Mouse (Mus musculus): ENCODE data around the gene Tmtc2. TPM values are rescaled to one million over a fixed set of nuclear protein-coding genes. Genes with fewer than 3 reads are reported as not detected.

Gene Tmtc2
- polyA plus RNA-seq, 1 experiment from 2014 or later, result 3.5 TPM

DNA sequence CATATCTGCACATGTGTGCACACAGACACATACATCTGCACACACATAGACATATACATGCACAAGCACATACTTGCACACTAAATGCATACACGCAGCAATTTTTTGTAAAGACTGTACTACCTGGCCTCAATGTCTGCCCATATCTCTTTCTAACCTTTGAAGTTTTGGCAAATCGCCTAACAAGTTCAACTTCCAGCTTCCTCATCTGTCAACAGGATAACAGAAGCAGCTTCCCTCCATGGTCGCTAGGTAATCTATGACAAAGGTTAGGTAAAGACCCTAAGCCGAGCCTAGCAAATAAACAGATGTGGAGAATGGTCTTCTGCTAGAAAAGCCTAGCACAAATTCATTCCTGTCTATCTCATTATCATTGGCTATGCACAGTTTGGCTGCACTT lies 37.3 kb downstream of the Tmtc2 start:
- DNase-seq (ENCODE audit: low spot score) (no peak), ATAC-seq (replicated peaks; ENCODE audit: low FRiP score) (no peak)
- Histone ChIP-seq H3K36me3 (ENCODE audit: control insufficient read depth, insufficient read depth, low read length) (no peaks in the 10 kb centered on the region), H3K9ac (ENCODE audit: low read depth, low read length) (no peak overlapping the region), H3K27ac (ENCODE audit: low read depth, low read length) (no peak overlapping the region), H3K27me3 (replicated peaks; ENCODE audit: control insufficient read depth, insufficient read depth, low read length) (no peaks in the 10 kb centered on the region), H3K4me1 (replicated peaks; ENCODE audit: control insufficient read depth, insufficient read depth, low read length) (no peaks in the 10 kb centered on the region), H3K9me3 (ENCODE audit: control insufficient read depth, low read length) (no peaks in the 10 kb centered on the region), H3K4me2 (no peak overlapping the region), H3K4me3 (ENCODE audit: low read depth, low read length) (no peak overlapping the region)
- 74% methylated on average over 4 of the region's 4 CpGs for WGBS

DNA sequence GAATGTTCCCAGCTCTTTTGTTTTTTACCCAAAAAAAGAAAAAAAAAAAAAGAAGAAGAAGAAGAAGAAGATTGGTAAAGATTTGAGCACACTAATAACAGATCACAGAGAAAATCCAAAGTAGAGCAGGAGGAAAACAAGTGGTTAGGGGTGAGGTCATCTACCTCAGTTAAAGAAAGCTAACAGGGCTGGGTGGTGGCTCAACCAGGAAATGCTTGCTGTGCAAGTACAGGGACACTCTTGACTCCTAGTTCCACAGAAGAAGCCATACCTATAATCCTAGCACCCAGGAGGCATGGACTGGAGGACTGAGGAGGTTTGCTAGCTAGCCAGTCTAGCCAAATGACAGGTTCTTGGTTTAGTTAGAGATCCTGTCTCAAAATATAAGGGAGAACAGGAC lies 38.4 kb downstream of the Tmtc2 start:
- Histone ChIP-seq H3K27me3 (replicated peaks; ENCODE audit: control insufficient read depth, insufficient read depth, low read length) (no peaks in the 10 kb centered on the region), H3K27ac (ENCODE audit: low read depth, low read length) (no peak overlapping the region), H3K36me3 (ENCODE audit: control insufficient read depth, insufficient read depth, low read length) (no peaks in the 10 kb centered on the region), H3K4me1 (replicated peaks; ENCODE audit: control insufficient read depth, insufficient read depth, low read length) (no peaks in the 10 kb centered on the region), H3K4me2 (no peak overlapping the region), H3K9me3 (ENCODE audit: control insufficient read depth, low read length) (no peaks in the 10 kb centered on the region), H3K9ac (ENCODE audit: low read depth, low read length) (no peak overlapping the region), H3K4me3 (ENCODE audit: low read depth, low read length) (no peak overlapping the region)
- ATAC-seq (replicated peaks; ENCODE audit: low FRiP score) (no peak), DNase-seq (ENCODE audit: low spot score) (no peak)

DNA sequence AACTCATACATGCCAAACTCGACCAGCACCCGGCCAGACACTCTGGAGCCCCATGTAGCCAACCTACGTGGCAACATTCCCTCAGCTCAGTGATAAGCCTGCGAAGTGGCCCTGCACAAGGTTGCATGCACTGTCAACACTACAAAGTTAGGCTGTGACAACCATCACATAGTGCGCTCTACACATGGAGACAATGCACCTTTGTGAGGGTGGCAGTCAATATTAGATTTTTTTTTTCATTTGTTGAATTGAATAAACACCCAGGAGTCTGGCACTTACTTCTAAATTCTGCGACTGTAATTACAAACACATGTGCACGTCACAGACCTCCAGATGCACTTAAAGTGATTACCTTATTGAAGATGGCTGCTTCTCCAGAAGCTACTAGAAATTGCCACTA lies 41.5 kb downstream of the Tmtc2 start:
- ATAC-seq (replicated peaks; ENCODE audit: low FRiP score) (no peak), DNase-seq (ENCODE audit: low spot score) (no peak)
- no peak overlapping the region for H3K4me2 ChIP-seq
- H3K27me3 ChIP-seq (replicated peaks; ENCODE audit: control insufficient read depth, insufficient read depth, low read length), result no peaks in the 10 kb centered on the region
- no peak overlapping the region for H3K4me3 ChIP-seq (ENCODE audit: low read depth, low read length)
- H3K9me3 ChIP-seq (ENCODE audit: control insufficient read depth, low read length), result no peaks in the 10 kb centered on the region
- WGBS, result 71% methylated on average over 7 of the region's 7 CpGs
- H3K27ac ChIP-seq (ENCODE audit: low read depth, low read length), result no peak overlapping the region
- no peaks in the 10 kb centered on the region for H3K36me3 ChIP-seq (ENCODE audit: control insufficient read depth, insufficient read depth, low read length)
- no peak overlapping the region for H3K9ac ChIP-seq (ENCODE audit: low read depth, low read length)
- no peaks in the 10 kb centered on the region for H3K4me1 ChIP-seq (replicated peaks; ENCODE audit: control insufficient read depth, insufficient read depth, low read length)

DNA sequence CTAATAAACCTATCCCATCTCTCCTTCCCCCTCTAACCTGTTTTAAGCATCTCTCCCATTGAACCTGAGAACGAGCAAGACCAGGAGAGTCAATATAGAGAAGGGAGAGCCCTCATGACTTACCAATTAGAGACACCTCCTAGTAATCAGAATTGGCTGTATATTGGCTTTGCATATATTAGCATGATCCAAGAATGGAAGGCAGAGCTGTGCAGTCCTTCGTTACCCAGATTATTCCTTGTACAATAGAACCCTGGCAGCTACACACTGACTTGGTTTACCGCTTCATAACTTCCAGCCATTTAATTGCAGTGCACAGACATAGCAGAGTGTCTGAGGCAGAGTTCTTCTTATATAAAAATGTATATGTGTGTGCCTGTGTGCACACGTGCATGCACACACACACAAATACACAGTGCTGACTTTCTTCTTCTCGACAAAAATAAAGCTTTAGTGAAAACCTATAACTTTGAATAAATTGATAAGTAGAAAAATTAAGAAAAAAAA lies 42.2 kb downstream of the Tmtc2 start:
- WGBS, result 81% methylated on average over 5 of the region's 5 CpGs
- Histone ChIP-seq H3K9ac (ENCODE audit: low read depth, low read length) (no peak overlapping the region), H3K27me3 (replicated peaks; ENCODE audit: control insufficient read depth, insufficient read depth, low read length) (no peaks in the 10 kb centered on the region), H3K4me1 (replicated peaks; ENCODE audit: control insufficient read depth, insufficient read depth, low read length) (no peaks in the 10 kb centered on the region), H3K4me3 (ENCODE audit: low read depth, low read length) (no peak overlapping the region), H3K27ac (ENCODE audit: low read depth, low read length) (no peak overlapping the region), H3K9me3 (ENCODE audit: control insufficient read depth, low read length) (no peaks in the 10 kb centered on the region), H3K4me2 (no peak overlapping the region), H3K36me3 (ENCODE audit: control insufficient read depth, insufficient read depth, low read length) (no peaks in the 10 kb centered on the region)
- DNase-seq (ENCODE audit: low spot score), result no peak
- no peak for ATAC-seq (replicated peaks; ENCODE audit: low FRiP score)

DNA sequence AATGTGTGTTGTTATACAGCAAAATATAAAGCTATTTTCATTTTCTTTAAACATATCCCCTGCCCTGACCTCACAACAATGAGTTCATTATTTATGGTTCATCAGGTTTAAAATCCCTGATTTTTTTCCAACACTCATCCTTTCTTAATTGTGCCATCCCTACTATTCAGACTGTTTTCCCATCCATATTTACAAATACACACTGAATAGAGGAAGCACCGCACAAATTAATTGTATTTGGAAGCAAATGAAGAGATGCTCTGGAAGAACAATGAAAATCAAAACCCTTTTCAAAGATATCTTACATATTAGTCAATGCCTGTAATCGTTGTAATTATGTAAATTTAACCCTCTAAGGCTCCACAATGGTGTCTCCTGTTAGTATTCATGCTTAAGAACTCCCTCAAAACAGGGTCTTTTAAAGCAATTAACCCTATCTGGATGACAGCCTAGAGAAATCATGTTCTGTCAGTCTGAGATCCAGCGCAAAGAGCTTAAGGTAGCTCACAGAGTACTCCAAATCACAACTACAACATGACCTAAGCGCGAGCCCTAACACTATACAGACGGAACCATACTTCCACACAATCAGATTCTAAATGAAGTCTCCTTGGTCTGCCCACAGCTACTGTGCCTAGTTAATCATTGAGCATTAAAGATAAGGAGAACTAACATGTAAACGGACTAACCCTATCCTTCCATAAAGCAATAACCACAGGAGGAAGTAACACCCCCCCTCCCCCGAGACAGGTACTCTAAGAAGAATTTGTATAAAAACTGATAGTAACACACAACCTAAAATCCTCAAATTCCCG lies 43.0 kb downstream of the Tmtc2 start:
- Histone ChIP-seq H3K27ac (ENCODE audit: low read depth, low read length) (no peak overlapping the region), H3K4me3 (ENCODE audit: low read depth, low read length) (no peak overlapping the region), H3K27me3 (replicated peaks; ENCODE audit: control insufficient read depth, insufficient read depth, low read length) (no peaks in the 10 kb centered on the region), H3K9me3 (ENCODE audit: control insufficient read depth, low read length) (no peaks in the 10 kb centered on the region), H3K36me3 (ENCODE audit: control insufficient read depth, insufficient read depth, low read length) (no peaks in the 10 kb centered on the region), H3K9ac (ENCODE audit: low read depth, low read length) (no peak overlapping the region), H3K4me1 (replicated peaks; ENCODE audit: control insufficient read depth, insufficient read depth, low read length) (no peaks in the 10 kb centered on the region), H3K4me2 (no peak overlapping the region)
- WGBS, result 66% methylated on average over 9 of the region's 9 CpGs
- DNase-seq (ENCODE audit: low spot score) (no peak), ATAC-seq (replicated peaks; ENCODE audit: low FRiP score) (no peak)

DNA sequence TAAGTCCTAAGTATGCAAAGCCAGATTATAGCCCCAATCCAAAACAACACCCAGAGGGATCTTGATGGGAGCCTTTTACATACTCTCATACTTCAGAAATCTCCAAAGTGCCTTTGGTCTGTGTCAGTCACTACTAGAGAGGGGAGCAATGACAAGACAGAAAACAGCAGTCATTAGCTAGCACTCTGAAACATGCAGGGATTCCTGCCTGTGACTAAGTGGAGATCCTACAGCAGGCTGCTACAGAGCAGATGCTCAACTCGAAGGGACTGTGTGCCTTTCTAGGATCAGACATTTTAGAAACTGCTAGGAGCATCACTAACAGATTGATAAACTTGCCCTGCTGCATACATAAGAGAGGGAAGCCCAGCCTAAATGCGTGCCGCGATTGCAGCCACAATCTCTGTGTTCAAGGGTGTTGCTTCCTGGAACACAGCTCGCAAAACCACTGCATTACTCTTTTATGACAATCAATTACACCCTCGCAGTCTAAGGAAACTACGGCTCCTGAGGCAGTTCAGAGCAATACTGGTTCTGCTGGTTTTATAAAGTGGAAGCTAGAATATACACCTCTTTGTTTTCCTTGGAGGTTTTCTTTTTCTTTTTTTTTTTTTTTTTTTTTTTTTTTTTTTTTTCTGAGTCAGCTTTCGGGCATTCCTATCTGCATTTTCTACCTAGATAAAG lies 50.7 kb downstream of the Tmtc2 start:
- H3K9me3 ChIP-seq (ENCODE audit: control insufficient read depth, low read length), result no peaks in the 10 kb centered on the region
- H3K27ac ChIP-seq (ENCODE audit: low read depth, low read length), result no peak overlapping the region
- DNase-seq (ENCODE audit: low spot score) (no peak), ATAC-seq (replicated peaks; ENCODE audit: low FRiP score) (no peak)
- 27% methylated on average over 8 of the region's 8 CpGs for WGBS
- no peaks in the 10 kb centered on the region for H3K36me3 ChIP-seq (ENCODE audit: control insufficient read depth, insufficient read depth, low read length)
- no peaks in the 10 kb centered on the region for H3K27me3 ChIP-seq (replicated peaks; ENCODE audit: control insufficient read depth, insufficient read depth, low read length)
- no peak overlapping the region for H3K9ac ChIP-seq (ENCODE audit: low read depth, low read length)
- peaks cover 3% of the 10 kb centered on the region; the same call in 1 of the 2 replicates for H3K4me1 ChIP-seq (replicated peaks; ENCODE audit: control insufficient read depth, insufficient read depth, low read length)
- no peak overlapping the region for H3K4me3 ChIP-seq (ENCODE audit: low read depth, low read length)
- H3K4me2 ChIP-seq, result no peak overlapping the region

DNA sequence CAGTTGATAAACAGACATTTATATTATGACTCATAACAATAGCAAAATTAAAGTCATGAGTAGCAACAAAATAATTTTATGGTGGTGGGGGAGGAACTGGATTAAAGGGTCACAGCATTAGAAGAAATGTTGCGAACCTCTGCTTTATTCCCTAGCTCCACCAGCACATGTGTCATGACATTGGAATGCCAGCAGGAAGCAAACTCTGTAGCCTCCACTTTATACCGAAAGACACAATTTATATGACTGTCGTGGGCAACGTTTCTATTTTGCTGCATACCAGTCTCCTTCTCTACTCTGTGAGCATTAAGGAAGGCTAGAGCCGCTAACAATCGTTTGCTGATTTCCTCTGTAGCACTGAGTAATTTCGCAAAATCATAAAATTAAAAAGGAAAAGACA lies 51.8 kb downstream of the Tmtc2 start:
- no peaks in the 10 kb centered on the region for H3K36me3 ChIP-seq (ENCODE audit: control insufficient read depth, insufficient read depth, low read length)
- no peak for DNase-seq (ENCODE audit: low spot score)
- 64% methylated on average over 7 of the region's 7 CpGs for WGBS
- no peak overlapping the region for H3K4me2 ChIP-seq
- no peak for ATAC-seq (replicated peaks; ENCODE audit: low FRiP score)
- H3K4me1 ChIP-seq (replicated peaks; ENCODE audit: control insufficient read depth, insufficient read depth, low read length), result peaks cover 3% of the 10 kb centered on the region; the same call in 1 of the 2 replicates
- no peak overlapping the region for H3K27ac ChIP-seq (ENCODE audit: low read depth, low read length)
- H3K9me3 ChIP-seq (ENCODE audit: control insufficient read depth, low read length), result no peaks in the 10 kb centered on the region
- H3K4me3 ChIP-seq (ENCODE audit: low read depth, low read length), result no peak overlapping the region
- no peak overlapping the region for H3K9ac ChIP-seq (ENCODE audit: low read depth, low read length)
- H3K27me3 ChIP-seq (replicated peaks; ENCODE audit: control insufficient read depth, insufficient read depth, low read length), result no peaks in the 10 kb centered on the region

DNA sequence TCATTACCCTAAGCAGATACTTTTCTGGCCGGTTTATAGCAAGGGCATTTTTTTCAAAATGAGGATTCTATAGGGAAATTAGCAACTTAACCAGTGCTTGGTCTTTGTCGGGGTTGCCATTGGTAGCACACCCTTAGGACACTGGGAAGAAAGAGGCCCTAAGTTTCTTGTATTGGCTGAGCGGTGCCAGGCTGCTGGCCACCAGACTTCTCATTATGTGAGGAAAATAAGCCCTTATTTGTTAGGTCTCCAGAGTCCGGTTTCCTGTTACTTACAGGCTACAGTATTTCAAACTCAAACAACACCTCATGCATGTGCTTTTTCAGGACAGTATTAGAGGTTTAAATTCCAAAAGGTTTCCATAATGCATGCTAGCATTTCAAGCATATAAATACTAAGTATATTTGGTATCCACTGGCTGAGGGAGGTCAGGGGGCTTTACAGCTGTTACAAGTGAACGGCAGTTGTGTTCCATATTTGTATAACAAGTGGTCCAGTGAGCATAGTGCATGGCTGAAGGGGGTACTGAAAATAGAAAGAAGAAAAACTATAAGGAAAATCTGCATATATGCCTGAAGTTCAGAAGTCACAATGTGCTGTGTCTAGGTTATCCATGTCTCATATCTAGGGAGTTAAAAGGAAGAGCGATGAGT lies 55.0 kb downstream of the Tmtc2 start:
- no peak for DNase-seq (ENCODE audit: low spot score)
- 91% methylated on average over 6 of the region's 6 CpGs for WGBS
- Histone ChIP-seq H3K4me3 (ENCODE audit: low read depth, low read length) (no peak overlapping the region), H3K9ac (ENCODE audit: low read depth, low read length) (no peak overlapping the region), H3K4me2 (no peak overlapping the region), H3K4me1 (replicated peaks; ENCODE audit: control insufficient read depth, insufficient read depth, low read length) (peaks cover 3% of the 10 kb centered on the region; the same call in 1 of the 2 replicates), H3K36me3 (ENCODE audit: control insufficient read depth, insufficient read depth, low read length) (no peaks in the 10 kb centered on the region), H3K27me3 (replicated peaks; ENCODE audit: control insufficient read depth, insufficient read depth, low read length) (no peaks in the 10 kb centered on the region), H3K9me3 (ENCODE audit: control insufficient read depth, low read length) (no peaks in the 10 kb centered on the region), H3K27ac (ENCODE audit: low read depth, low read length) (no peak overlapping the region)
- no peak for ATAC-seq (replicated peaks; ENCODE audit: low FRiP score)
